Mouse (Mus musculus): Measurements from ENCODE around the gene Phf3.

DNA sequence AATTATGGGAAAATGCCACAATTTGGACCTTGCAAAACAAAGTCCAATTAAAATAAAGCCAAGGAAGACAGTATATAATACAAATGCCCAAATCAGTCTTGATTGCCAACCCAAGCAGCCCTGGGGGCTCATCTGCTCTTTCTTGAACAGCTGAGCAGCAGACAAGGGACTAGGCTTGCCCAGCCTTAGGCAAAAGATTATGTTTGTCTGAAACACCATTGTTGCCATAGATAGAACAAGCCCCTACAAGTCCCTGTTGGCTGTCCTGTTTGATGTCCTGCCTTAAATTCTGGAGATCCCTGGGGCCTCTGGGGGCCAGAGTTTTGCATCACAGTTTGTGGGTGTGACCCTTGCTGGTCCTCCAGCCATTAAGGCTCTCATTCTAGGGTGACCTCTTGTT is 2.0 kb upstream of the Phf3 start:
- TF ChIP-seq CTCF (IDR thresholded peaks at IDR 0.05; ENCODE audit: borderline replicate concordance, insufficient read depth, low read length) (no peak), POLR2A (IDR thresholded peaks at IDR 0.05; ENCODE audit: low read depth, low read length) (no peak)
